Mouse (Mus musculus) liver, embryonic 13.5 days (tissue): ENCODE measurements around the gene Mms22l. TPM values are rescaled to one million over a fixed set of nuclear protein-coding genes. Genes with fewer than 3 reads are reported as not detected.

Source experiments
- ATAC-seq: fragments of 200-750 bp; cut with Nextera tagmentation; 2 replicates; pipeline ENCODE4 v1.8.0; 2017; ENCODE audit warnings: low read depth, mild to moderate bottlenecking, moderate number of reproducible peaks, moderate library complexity
- DNase-seq: peaks from one replicate; pipeline ENCODE4 v3.0.0; 2022
- H3K27ac ChIP-seq: fragments of 300-500 bp; sonication (generic); 2 replicates; pipeline ENCODE4 v1.5.1; 2015; ENCODE audit warnings: moderate library complexity, mild to moderate bottlenecking, inconsistent platforms
- H3K27me3 ChIP-seq: fragments of 300-500 bp; sonication (generic); 2 replicates; pipeline ENCODE4 v1.6.1; 2015; ENCODE audit warnings: mild to moderate bottlenecking, inconsistent platforms
- H3K36me3 ChIP-seq: fragments of 300-500 bp; sonication (generic); 2 replicates; pipeline ENCODE4 v1.6.1; 2015; ENCODE audit warnings: mild to moderate bottlenecking, inconsistent platforms
- H3K4me1 ChIP-seq: fragments of 300-500 bp; sonication (generic); replicated peaks from 2 replicates; pipeline ENCODE4 v1.6.1; 2015; ENCODE audit warnings: inconsistent platforms
- H3K4me2 ChIP-seq: fragments of 300-500 bp; sonication (generic); 2 replicates; pipeline ENCODE4 v1.6.1; 2015; ENCODE audit warnings: inconsistent platforms, mild to moderate bottlenecking, moderate library complexity
- H3K4me3 ChIP-seq: fragments of 300-500 bp; sonication (generic); replicated peaks from 2 replicates; pipeline ENCODE4 v1.5.1; 2015; ENCODE audit warnings: mild to moderate bottlenecking, inconsistent platforms
- H3K9ac ChIP-seq: fragments of 300-500 bp; sonication (generic); 2 replicates; pipeline ENCODE4 v1.6.1; 2015; ENCODE audit warnings: mild to moderate bottlenecking, inconsistent platforms
- H3K9me3 ChIP-seq: fragments of 300-500 bp; sonication (generic); replicated peaks from 2 replicates; pipeline ENCODE4 v1.6.1; 2016; ENCODE audit warnings: inconsistent platforms
- WGBS: fragments of 180-500 bp; shearing (Covaris S2); methylation state at CpG from one replicate; pipeline ENCODE4 v1.1.7; 2015; ENCODE audit not compliant: insufficient replicate concordance; 5-methylcytosine and 5-hydroxymethylcytosine counted together
- polyA plus RNA-seq: library from polyadenylated mRNA; unstranded; fragments of >200 nt; fragmentation: Nextera tagmentation; extraction: Ambion mirVana; gene quantifications from 2 replicates; pipeline ENCODE4 v1.2.1, GENCODE M21; 2015

Gene Mms22l
- polyA plus RNA-seq, 1 experiment from 2014 or later, result 24.6 TPM

- WGBS, result 21% methylated on average over 6 of the region's 6 CpGs
- Histone ChIP-seq H3K9me3 (no peaks in the 10 kb centered on the region), H3K4me1 (peaks cover 13% of the 10 kb centered on the region), H3K27me3 (no peaks in the 10 kb centered on the region), H3K27ac (no peak overlapping the region), H3K4me3 (no peak overlapping the region), H3K4me2 (no peak overlapping the region), H3K36me3 (peaks cover 27% of the 10 kb centered on the region), H3K9ac (no peak overlapping the region)
- DNase-seq, result peak; percentile 36
- ATAC-seq, result peak; percentile 49; the same call in 1 of the 2 replicates
These were observed 78.0 kb downstream of the Mms22l start for GRCm38 (mm10) chr4:24574276-24574675.

GRCm38 (mm10) chr4:24577594-24577993 lies 81.3 kb downstream of the Mms22l start:
- H3K4me2 ChIP-seq, result no peak overlapping the region
- H3K27ac ChIP-seq, result no peak overlapping the region
- no peaks in the 10 kb centered on the region for H3K27me3 ChIP-seq
- no peak for DNase-seq
- peaks cover 41% of the 10 kb centered on the region for H3K36me3 ChIP-seq
- peaks cover 13% of the 10 kb centered on the region for H3K4me1 ChIP-seq
- 72% methylated on average over 5 of the region's 5 CpGs for WGBS
- ATAC-seq, result peak; percentile 70
- H3K4me3 ChIP-seq, result no peak overlapping the region
- no peak overlapping the region for H3K9ac ChIP-seq
- no peaks in the 10 kb centered on the region for H3K9me3 ChIP-seq

- Histone ChIP-seq H3K4me3 (no peak overlapping the region), H3K27ac (no peak overlapping the region), H3K4me2 (no peak overlapping the region), H3K27me3 (no peaks in the 10 kb centered on the region), H3K36me3 (peaks cover 43% of the 10 kb centered on the region), H3K9me3 (no peaks in the 10 kb centered on the region), H3K4me1 (peaks cover 4% of the 10 kb centered on the region), H3K9ac (no peak overlapping the region)
- no peak for DNase-seq
- whole genome bisulfite sequencing, result 64% methylated on average over 1 of the region's 1 CpGs
- ATAC-seq, result no peak
These were observed 86.0 kb downstream of the Mms22l start for GRCm38 (mm10) chr4:24582295-24582694.

GRCm38 (mm10) chr4:24583997-24584396 lies 87.7 kb downstream of the Mms22l start:
- H3K27ac ChIP-seq, result no peak overlapping the region
- H3K36me3 ChIP-seq, result peaks cover 50% of the 10 kb centered on the region
- H3K9me3 ChIP-seq, result no peaks in the 10 kb centered on the region
- no peaks in the 10 kb centered on the region for H3K4me1 ChIP-seq
- H3K27me3 ChIP-seq, result no peaks in the 10 kb centered on the region
- ATAC-seq, result no peak
- no peak for DNase-seq
- H3K9ac ChIP-seq, result no peak overlapping the region
- H3K4me2 ChIP-seq, result no peak overlapping the region
- no peak overlapping the region for H3K4me3 ChIP-seq
- WGBS, result 82% methylated on average over 3 of the region's 3 CpGs

GRCm38 (mm10) chr4:24594824-24595223 lies 98.6 kb downstream of the Mms22l start:
- no peaks in the 10 kb centered on the region for H3K27me3 ChIP-seq
- no peak overlapping the region for H3K9ac ChIP-seq
- no peak overlapping the region for H3K4me2 ChIP-seq
- H3K9me3 ChIP-seq, result no peaks in the 10 kb centered on the region
- no peak for DNase-seq
- H3K4me1 ChIP-seq, result peaks cover 14% of the 10 kb centered on the region
- no peak overlapping the region for H3K27ac ChIP-seq
- ATAC-seq, result no peak
- no peak overlapping the region for H3K4me3 ChIP-seq
- peaks cover 56% of the 10 kb centered on the region for H3K36me3 ChIP-seq

GRCm38 (mm10) chr4:24596942-24597611 lies 100.8 kb downstream of the Mms22l start:
- Histone ChIP-seq H3K4me2 (no peak overlapping the region), H3K9ac (no peak overlapping the region), H3K9me3 (no peaks in the 10 kb centered on the region), H3K27ac (no peak overlapping the region), H3K27me3 (no peaks in the 10 kb centered on the region), H3K36me3 (peaks cover 65% of the 10 kb centered on the region), H3K4me3 (no peak overlapping the region), H3K4me1 (peaks cover 14% of the 10 kb centered on the region)
- DNase-seq, result no peak
- WGBS, result 40% methylated on average over 6 of the region's 6 CpGs
- ATAC-seq, result peak; percentile 88

GRCm38 (mm10) chr4:24598637-24599036 lies 102.4 kb downstream of the Mms22l start:
- no peaks in the 10 kb centered on the region for H3K27me3 ChIP-seq
- DNase-seq, result no peak
- peaks cover 14% of the 10 kb centered on the region for H3K4me1 ChIP-seq
- H3K9ac ChIP-seq, result no peak overlapping the region
- no peak overlapping the region for H3K4me3 ChIP-seq
- H3K27ac ChIP-seq, result no peak overlapping the region
- ATAC-seq, result no peak
- H3K4me2 ChIP-seq, result no peak overlapping the region
- no peaks in the 10 kb centered on the region for H3K9me3 ChIP-seq
- 83% methylated on average over 1 of the region's 1 CpGs for WGBS
- H3K36me3 ChIP-seq, result peaks cover 74% of the 10 kb centered on the region

- H3K9ac ChIP-seq, result no peak overlapping the region
- no peak for ATAC-seq
- DNase-seq, result no peak
- no peaks in the 10 kb centered on the region for H3K27me3 ChIP-seq
- WGBS, result 86% methylated on average over 6 of the region's 6 CpGs
- no peak overlapping the region for H3K4me2 ChIP-seq
- H3K4me1 ChIP-seq, result peaks cover 9% of the 10 kb centered on the region
- H3K9me3 ChIP-seq, result no peaks in the 10 kb centered on the region
- peaks cover 76% of the 10 kb centered on the region for H3K36me3 ChIP-seq
- no peak overlapping the region for H3K27ac ChIP-seq
- no peak overlapping the region for H3K4me3 ChIP-seq
These were observed 105.5 kb downstream of the Mms22l start for GRCm38 (mm10) chr4:24601711-24602110.

GRCm38 (mm10) chr4:24609085-24609484 lies 112.8 kb downstream of the Mms22l start:
- Histone ChIP-seq H3K27me3 (no peaks in the 10 kb centered on the region), H3K36me3 (peaks cover 13% of the 10 kb centered on the region; the same call in 1 of the 2 replicates), H3K9ac (no peak overlapping the region), H3K4me2 (no peak overlapping the region), H3K27ac (no peak overlapping the region), H3K9me3 (no peaks in the 10 kb centered on the region), H3K4me1 (peaks cover 14% of the 10 kb centered on the region), H3K4me3 (no peak overlapping the region)
- ATAC-seq, result peak; percentile 83
- no peak for DNase-seq
- 50% methylated on average over 3 of the region's 3 CpGs for WGBS

- H3K4me1 ChIP-seq, result peaks cover 14% of the 10 kb centered on the region
- no peak overlapping the region for H3K4me2 ChIP-seq
- H3K27me3 ChIP-seq, result no peaks in the 10 kb centered on the region
- peaks cover 11% of the 10 kb centered on the region; the same call in 1 of the 2 replicates for H3K36me3 ChIP-seq
- no peak overlapping the region for H3K4me3 ChIP-seq
- H3K27ac ChIP-seq, result peak overlapping the region; percentile 23; the same call in 1 of the 2 replicates
- DNase-seq (no peak), ATAC-seq (peak; percentile 34; the same call in 1 of the 2 replicates)
- H3K9me3 ChIP-seq, result no peaks in the 10 kb centered on the region
- H3K9ac ChIP-seq, result no peak overlapping the region
- 89% methylated on average over 2 of the region's 2 CpGs for WGBS
These were observed 113.3 kb downstream of the Mms22l start for GRCm38 (mm10) chr4:24609564-24609963.

- Histone ChIP-seq H3K27ac (no peak overlapping the region), H3K27me3 (no peaks in the 10 kb centered on the region), H3K4me1 (no peaks in the 10 kb centered on the region), H3K4me2 (no peak overlapping the region), H3K9ac (no peak overlapping the region), H3K36me3 (no peaks in the 10 kb centered on the region), H3K4me3 (no peak overlapping the region), H3K9me3 (no peaks in the 10 kb centered on the region)
- no peak for ATAC-seq
- DNase-seq, result no peak
- WGBS, result 59% methylated on average over 6 of the region's 6 CpGs
These were observed 123.8 kb downstream of the Mms22l start for GRCm38 (mm10) chr4:24620005-24620404.

- no peaks in the 10 kb centered on the region for H3K27me3 ChIP-seq
- ATAC-seq (no peak), DNase-seq (no peak)
- no peak overlapping the region for H3K4me3 ChIP-seq
- no peak overlapping the region for H3K9ac ChIP-seq
- no peak overlapping the region for H3K4me2 ChIP-seq
- H3K4me1 ChIP-seq, result no peaks in the 10 kb centered on the region
- H3K36me3 ChIP-seq, result no peaks in the 10 kb centered on the region
- 73% methylated on average over 5 of the region's 5 CpGs for WGBS
- H3K9me3 ChIP-seq, result no peaks in the 10 kb centered on the region
- no peak overlapping the region for H3K27ac ChIP-seq
These were observed 124.2 kb downstream of the Mms22l start for GRCm38 (mm10) chr4:24620440-24620839.
